In the genomic region with DNA sequence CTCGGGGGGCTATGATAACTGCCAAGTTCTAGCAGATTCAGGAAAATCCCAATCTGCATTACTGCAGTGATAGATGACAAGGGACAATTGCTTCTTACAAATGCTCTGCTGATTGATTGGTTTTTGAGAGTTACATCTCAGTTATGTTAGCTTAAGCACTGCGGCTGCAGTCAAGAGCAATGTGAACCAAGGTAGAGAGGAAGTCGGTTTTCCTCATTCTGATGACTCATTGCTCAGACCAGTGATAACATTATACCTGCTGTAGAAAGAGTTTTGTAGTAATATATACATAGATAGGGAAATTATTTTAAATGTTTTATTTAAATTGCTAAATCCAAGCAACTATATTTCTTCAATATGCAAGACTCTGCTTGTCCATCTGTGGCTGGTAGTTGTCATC, we compare ENCODE assay signal across 16 mouse cellular contexts.
"Had no signal": no experiment of that assay in that cellular context is flagged by ENCODE, and none has a peak within 500 bp of the region (broad histone marks: within the 10 kb centered on the region; RNA-seq: fewer than 3 reads in every experiment).

No protein-coding gene starts in this region.

- H3K27ac ChIP-seq: liver, embryonic 15.5 days; lung, embryonic 15.5 days; macrophage; midbrain, embryonic 13.5 days; midbrain, embryonic 15.5 days; neural tube, embryonic 12.5 days had no signal

- DNase-seq: liver, postnatal 0 days; lung, adult 2 months; lung, postnatal 14 days; lung, postnatal 36 days; right cerebral cortex, postnatal 14 days; thymus, postnatal 14 days; thymus, postnatal 36 days had no signal

- H3K27me3 ChIP-seq: liver, embryonic 15.5 days; lung, embryonic 15.5 days; megakaryocyte, embryonic 14.5 days; midbrain, embryonic 13.5 days; midbrain, embryonic 15.5 days; neural tube, embryonic 12.5 days had no signal

- H3K4me1 ChIP-seq: liver, embryonic 15.5 days; lung, embryonic 15.5 days; megakaryocyte, embryonic 14.5 days; midbrain, embryonic 13.5 days; midbrain, embryonic 15.5 days; neural tube, embryonic 12.5 days had no signal

- H3K36me3 ChIP-seq: liver, embryonic 15.5 days; lung, embryonic 15.5 days; midbrain, embryonic 13.5 days; midbrain, embryonic 15.5 days; neural tube, embryonic 12.5 days had no signal

- H3K9me3 ChIP-seq: liver, embryonic 15.5 days; lung, embryonic 15.5 days; midbrain, embryonic 13.5 days; midbrain, embryonic 15.5 days; neural tube, embryonic 12.5 days had no signal

- ATAC-seq: liver, postnatal 0 days; lung, postnatal 0 days; midbrain, embryonic 13.5 days; midbrain, embryonic 15.5 days had no signal

- H3K9ac ChIP-seq: liver, embryonic 15.5 days; liver, postnatal 0 days; lung, embryonic 15.5 days; midbrain, embryonic 13.5 days; midbrain, embryonic 15.5 days; neural tube, embryonic 12.5 days had no signal

- H3K4me2 ChIP-seq: liver, embryonic 15.5 days; lung, embryonic 15.5 days; midbrain, embryonic 11.5 days; midbrain, embryonic 13.5 days; midbrain, embryonic 15.5 days; neural tube, embryonic 12.5 days had no signal

- H3K4me3 ChIP-seq: liver, embryonic 15.5 days; lung, embryonic 15.5 days; megakaryocyte, embryonic 14.5 days; midbrain, embryonic 13.5 days; midbrain, embryonic 15.5 days; neural tube, embryonic 12.5 days had no signal
